Mouse (Mus musculus) right cerebral cortex, postnatal 10 days (tissue): ENCODE measurements around the gene Prex1.

Experiments
- DNase-seq, 2 experiments: peaks; one replicate each; pipeline ENCODE4 v3.0.0; 2021; ENCODE audit warnings: low spot score in 2 of 2

Prex1 gene

GRCm38 (mm10) chr2:166726891-166727290 lies 13.3 kb upstream of the Prex1 start:
- peak; percentile 73 to 77 for DNase-seq

DNA sequence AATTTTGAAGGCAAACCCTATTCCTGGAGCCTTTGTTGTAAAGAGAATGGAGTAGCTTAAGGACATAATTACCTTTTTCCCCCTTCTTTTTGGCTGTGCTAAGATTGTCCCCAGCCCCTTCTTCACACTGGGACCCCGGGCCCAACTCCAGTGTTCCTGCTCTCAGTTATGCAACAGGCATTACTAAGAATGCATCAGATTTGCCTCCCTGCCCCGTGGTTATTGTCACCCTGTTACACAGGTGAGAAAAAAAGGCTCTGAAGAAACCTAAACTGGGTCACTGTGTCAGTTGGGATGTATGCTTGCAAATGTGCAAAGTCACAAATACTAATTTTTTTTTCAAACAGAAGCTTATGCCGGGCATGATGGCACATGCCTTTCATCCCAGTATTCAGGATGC lies 6.8 kb upstream of the Prex1 start:
- DNase-seq: no peak

DNA sequence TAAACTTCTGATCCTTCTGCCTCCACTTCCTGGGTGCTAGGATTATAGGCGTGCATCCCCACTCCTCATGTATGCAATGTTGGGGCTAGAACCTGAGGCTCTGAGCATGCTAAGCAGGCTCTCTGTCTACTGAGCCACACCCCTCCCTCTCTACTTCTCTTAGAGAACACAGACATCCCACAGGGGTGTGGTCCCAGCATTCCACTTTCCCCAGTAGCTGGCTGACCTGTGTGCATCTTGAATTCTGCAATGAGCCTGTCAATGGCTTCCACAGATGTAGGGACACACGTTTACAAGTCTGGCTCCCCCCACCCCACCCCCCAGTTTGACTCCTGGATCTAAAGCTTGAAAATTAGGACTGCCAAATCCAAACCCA lies 6.3 kb upstream of the Prex1 start:
- DNase-seq: no peak

DNA sequence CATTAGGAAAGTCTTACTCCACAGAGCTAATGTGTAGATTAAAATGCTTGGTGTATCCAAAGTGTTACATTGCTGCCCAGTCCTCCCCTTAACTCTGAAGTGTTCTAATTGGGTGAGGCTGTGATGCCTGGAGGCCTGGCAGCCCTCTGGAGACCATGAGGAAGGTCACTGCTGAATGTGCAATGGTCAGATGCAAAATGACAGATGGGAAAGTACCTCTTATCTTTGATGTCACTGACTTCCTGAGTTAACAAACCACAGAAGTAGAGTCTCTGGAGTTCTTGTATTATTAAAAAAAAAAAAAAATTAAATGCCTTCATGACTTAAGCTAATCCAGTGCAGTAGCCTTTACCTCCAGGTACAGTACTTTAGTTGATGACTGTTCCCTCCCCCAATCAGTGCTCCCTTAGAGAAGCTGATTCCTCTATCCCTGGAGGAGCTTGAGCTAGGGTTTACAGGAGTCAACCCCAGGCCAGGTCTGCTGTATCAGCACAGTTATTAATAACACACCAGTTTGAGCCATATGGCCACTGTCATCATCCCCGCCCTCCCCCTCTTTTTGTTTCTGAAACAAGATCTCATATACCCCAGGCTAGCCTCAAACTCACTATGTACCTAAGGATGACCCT lies 5.8 kb upstream of the Prex1 start:
- DNase-seq: no peak

DNA sequence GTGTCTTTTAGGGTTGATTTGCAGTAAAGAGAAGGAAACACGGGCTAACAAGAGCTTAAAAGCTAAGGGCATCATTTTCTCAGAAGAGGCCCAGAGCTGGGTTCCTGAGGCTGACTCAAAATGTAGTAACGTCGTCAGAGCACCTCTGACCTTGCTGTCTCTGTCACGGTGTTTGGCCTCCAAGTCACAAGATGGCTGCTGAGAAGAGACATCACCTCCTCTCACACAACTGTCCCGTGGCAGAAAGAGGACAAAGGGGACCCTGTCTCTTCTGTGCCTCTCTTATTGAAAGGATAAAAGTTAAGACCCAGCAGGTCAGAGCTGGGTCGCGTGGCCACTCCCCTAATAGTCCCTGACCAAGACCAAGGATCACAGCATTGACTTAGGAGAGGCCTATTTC lies 2.4 kb upstream of the Prex1 start:
- no peak for DNase-seq

DNA sequence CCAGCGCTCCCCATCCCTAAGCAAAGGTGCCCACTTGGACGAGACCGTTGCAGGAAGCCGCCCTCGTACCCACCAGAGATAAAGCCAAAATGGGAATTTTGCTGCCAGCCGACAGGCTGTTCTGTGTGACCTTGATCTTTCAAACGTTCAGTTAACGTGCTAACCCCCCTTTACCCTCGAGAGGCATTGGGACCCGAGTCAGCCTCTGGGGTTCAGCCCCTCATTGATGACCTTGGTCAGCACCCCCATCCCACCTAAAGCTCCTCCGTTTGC lies 731 bp upstream of the Prex1 start:
- DNase-seq: no peak

DNA sequence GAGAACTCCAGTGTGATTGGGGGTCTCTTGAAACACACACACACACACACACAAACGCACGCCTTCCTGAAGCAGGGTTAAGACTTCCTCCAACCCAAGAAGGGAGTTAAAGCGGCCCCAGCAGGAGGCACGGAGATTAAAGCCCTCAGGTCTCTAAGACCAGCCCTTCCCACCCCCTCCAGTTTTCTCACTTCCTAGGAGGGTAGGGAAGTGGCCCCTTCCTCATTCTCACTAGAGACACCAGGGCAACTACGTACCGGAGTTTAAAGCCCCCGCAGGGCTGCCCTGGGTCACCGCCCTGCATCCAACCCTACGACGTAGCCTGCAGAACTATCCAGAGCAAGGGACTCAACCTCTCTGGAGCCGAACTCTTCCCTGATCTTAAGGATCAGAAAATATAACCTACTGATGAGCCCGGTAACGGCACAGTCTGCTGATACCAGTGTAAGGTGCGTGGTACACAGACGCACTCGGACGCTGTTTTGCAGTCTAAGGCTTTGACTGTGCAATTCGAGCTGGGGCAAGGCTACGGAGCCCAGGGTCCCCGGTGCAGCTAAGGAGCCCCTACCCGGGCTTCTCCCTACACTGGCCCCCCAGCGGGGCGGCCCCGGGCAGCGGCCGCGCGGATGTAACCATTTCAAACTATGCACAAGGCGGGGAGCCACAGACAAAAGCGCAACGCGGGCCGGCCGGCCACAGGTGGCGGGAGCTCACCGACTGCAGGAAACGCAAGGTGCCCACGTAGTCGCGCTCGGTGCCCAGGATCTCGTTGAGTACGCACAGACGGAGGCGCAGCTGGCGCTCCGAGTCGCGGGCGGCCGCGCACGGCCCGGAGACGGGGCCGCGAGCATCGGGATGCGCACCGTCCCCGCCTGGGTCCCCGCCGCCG lies 587 bp downstream of the Prex1 start:
- peak; percentile 78 to 82 for DNase-seq

DNA sequence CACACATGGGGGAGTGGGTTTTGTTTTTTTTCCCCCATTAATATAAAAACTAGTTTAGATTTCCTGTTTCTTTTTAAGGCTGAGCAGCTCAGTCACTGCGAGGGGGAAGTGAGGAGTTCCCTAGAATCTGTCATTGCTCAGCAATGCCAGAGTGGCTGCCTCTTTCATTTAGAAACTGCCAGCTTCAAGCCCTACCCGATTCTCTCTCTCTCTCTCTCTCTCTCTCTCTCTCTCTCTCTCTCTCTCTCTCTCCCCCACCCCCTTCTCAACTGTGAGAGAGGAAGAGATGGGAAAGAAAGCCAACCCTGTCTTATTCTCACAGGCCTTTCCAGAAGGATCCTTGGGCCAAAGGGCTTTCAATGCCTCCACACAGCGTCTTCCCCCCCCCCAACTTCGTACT lies 1.3 kb downstream of the Prex1 start:
- DNase-seq: no peak

GRCm38 (mm10) chr2:166711681-166712132 lies 1.9 kb downstream of the Prex1 start:
- DNase-seq: peak; percentile 58 to 59

- DNase-seq: no peak
Measured at GRCm38 (mm10) chr2:166709883-166710282, 3.7 kb downstream of the Prex1 start.

- no peak for DNase-seq
Measured at GRCm38 (mm10) chr2:166708304-166708703, 5.3 kb downstream of the Prex1 start.

DNA sequence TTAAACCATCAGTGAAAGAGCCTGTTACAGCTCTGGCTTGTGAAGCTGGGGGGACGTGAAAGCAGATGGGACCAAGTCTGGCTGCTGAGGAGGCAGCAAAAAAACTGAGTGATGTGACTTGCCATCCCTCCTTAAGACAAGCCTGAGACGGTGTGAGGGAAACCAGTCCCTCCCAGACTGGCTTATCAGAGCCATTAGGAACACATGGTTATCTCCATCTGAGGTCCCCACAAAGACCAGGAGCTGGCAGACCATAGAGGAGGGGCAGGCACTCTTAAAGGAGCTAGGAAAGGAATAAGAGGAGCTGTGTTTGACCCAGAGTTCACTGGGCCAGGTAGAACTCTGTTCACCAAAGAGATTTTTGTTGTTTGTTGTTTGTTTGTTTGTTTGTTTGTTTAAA lies 7.1 kb downstream of the Prex1 start:
- no peak for DNase-seq

- no peak for DNase-seq
Measured at GRCm38 (mm10) chr2:166703491-166703890, 10.1 kb downstream of the Prex1 start.

DNA sequence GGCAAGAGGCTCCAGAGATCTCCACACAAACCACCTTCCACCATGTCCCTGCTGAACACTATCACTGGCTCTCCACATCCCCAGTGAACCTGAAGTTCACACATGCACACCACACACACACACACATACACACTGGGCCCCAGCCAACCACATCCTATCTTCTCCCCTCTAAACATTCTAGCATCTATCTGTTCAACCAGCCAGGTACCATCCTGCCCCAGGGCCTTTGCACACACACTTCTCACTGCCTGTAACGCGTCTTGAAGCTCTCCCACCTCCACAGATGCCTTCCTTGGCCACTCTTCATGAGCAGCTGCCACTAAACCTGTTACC lies 11.6 kb downstream of the Prex1 start:
- DNase-seq: no peak

GRCm38 (mm10) chr2:166701248-166702112 lies 12.2 kb downstream of the Prex1 start:
- no peak for DNase-seq

DNA sequence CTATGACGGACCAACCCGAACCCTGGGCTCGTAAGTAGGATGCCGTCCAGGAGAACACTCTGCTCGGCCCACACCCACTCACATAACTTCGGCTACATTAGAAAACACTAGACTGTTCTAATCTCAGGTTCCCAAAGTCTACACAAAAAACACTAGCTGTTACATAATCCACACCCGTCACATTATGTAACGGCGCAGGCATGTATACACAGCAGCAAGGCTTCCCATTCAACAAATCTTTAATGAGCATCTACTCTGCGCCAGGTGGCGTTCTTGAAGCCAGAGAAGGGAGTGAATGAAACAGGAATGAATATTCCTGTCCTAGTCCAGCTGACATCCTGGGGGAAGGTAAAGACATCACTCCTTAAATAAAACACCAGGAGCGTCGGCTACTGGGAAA lies 12.9 kb downstream of the Prex1 start:
- no peak for DNase-seq

DNA sequence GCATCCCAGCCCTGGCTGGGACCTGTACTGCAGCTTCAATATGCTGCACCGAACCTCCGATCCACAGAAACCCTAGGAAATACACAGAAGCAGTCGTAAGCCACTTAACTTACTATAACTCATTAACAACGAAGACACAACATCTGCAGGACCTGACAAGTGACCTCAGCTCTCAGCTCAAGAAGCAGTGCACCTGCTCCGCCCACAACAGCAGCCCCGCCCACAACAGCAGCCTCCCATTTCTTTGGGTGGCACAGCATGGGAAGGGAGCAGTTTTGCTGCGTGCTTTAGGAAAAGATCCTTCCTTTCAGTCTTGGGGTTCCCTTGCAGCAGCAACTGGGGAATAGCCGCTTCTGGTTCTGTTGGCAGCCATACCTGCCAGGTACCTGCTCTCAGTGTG lies 13.5 kb downstream of the Prex1 start:
- DNase-seq: no peak

DNA sequence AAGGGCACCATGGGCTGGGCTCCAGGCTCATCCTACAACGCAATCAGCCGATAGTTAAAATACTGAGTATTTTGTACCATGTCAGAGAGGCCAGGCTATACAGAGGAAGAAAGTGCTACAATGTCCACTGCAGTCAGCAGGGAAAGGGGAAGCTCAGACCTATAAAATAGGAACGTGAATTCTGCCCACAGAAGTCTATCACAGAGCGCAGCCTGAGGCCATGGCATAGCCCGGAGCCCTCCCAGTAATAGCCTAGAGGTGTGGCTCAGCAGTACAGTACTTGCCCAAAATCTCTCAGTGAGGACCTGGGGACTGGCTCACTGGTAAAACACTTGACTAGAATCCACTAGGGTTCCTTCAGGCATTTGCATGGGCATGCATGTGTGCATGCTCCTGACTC lies 14.1 kb downstream of the Prex1 start:
- no peak for DNase-seq

DNA sequence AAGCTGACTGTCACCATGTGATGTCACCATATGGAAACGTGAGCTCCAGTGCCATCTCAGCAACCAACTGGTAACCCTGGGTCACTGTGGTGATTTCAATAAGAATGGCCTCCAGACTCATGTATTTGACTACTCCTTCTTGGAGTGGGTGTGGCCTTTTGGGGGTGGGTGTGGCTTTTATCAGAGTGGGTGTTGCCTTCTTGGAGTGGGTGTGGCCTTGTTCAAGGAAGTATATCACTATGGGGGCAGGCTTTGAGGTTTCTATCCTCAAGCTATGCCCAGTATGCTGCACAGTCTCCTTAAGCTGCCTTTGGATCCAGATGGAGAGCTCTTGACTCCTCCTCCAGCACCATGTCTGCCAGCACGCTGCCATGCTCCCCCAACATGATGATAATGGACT lies 19.0 kb downstream of the Prex1 start:
- no peak for DNase-seq

DNA sequence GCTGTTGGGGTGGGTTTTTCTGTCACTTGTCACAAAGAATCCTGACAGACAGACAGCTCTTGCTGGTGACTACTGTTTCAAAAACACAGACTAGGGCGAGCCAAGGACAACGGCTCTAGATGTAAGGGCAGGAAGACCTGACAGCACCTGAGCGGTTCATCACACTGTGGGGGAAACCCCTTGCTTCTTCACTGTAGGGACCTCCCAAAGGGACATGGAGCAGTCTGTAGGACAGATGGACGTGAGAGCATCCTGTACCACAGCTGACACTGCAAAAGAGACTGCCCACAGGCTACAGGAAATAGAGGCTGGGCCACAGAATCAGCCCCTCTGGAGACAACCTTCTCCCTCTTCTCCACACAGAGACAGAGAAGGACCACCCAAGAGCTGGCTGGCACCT lies 20.2 kb downstream of the Prex1 start:
- DNase-seq: no peak

- DNase-seq: peak; percentile 84 to 88
Measured at GRCm38 (mm10) chr2:166691602-166692509, 21.8 kb downstream of the Prex1 start.

DNA sequence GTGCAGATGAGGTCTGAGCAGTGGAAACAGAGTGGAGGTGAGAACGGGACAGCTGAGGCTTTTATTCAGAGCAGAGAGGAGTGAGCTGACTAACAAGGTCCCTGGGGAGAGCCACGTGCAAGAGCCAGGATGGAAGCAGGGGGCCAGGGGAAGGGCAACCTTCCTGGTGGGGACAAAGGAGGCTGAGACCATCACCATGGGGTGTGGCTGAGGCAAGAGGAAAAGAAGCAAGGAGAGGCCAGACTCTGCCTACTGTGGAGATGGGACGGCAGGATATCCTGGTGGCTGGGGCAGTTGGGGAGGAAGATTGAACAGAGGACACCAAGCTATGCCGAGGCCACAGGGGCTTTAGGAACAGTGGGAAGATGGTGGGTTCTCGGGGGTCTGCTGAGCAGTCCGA lies 26.7 kb downstream of the Prex1 start:
- DNase-seq: no peak
